Mouse (Mus musculus): Measurements from ENCODE around the gene Nckipsd.

Gene Nckipsd

GRCm38 (mm10) chr9:108798508-108799075 lies 9.6 kb upstream of the Nckipsd start:
- DNase-seq (ENCODE audit: low read depth, low spot score): no peak

GRCm38 (mm10) chr9:108799564-108799963 lies 8.6 kb upstream of the Nckipsd start:
- no peak for DNase-seq (ENCODE audit: low read depth, low spot score)

- DNase-seq (ENCODE audit: low read depth, low spot score): no peak
Measured at GRCm38 (mm10) chr9:108805768-108806167, 2.4 kb upstream of the Nckipsd start.

GRCm38 (mm10) chr9:108806379-108806778 lies 1.8 kb upstream of the Nckipsd start:
- DNase-seq (ENCODE audit: low read depth, low spot score): no peak

- DNase-seq (ENCODE audit: low read depth, low spot score): no peak
Measured at GRCm38 (mm10) chr9:108806831-108807230, 1.3 kb upstream of the Nckipsd start.

GRCm38 (mm10) chr9:108807674-108808073 lies 494 bp upstream of the Nckipsd start:
- DNase-seq (ENCODE audit: low read depth, low spot score): no peak

- no peak for DNase-seq (ENCODE audit: low read depth, low spot score)
Measured at GRCm38 (mm10) chr9:108809188-108809587, 1.0 kb downstream of the Nckipsd start.

- no peak for DNase-seq (ENCODE audit: low read depth, low spot score)
Measured at GRCm38 (mm10) chr9:108809723-108810122, 1.6 kb downstream of the Nckipsd start.

GRCm38 (mm10) chr9:108810516-108810915 lies 2.3 kb downstream of the Nckipsd start:
- DNase-seq (ENCODE audit: low read depth, low spot score): no peak

GRCm38 (mm10) chr9:108815557-108815956 lies 7.4 kb downstream of the Nckipsd start:
- DNase-seq (ENCODE audit: low read depth, low spot score): no peak

- DNase-seq (ENCODE audit: low read depth, low spot score): no peak
Measured at GRCm38 (mm10) chr9:108819495-108819894, 11.3 kb downstream of the Nckipsd start.

- DNase-seq (ENCODE audit: low read depth, low spot score): no peak
Measured at GRCm38 (mm10) chr9:108820077-108820476, 11.9 kb downstream of the Nckipsd start.

- DNase-seq (ENCODE audit: low read depth, low spot score): no peak
Measured at GRCm38 (mm10) chr9:108824144-108824685, 16.0 kb downstream of the Nckipsd start.

- DNase-seq (ENCODE audit: low read depth, low spot score): peak; percentile 95
Measured at GRCm38 (mm10) chr9:108824755-108825413, 16.7 kb downstream of the Nckipsd start.

GRCm38 (mm10) chr9:108825820-108826699 lies 17.9 kb downstream of the Nckipsd start, which contains the start of gene Celsr3:
Gene Celsr3, plus strand, starts transcription at chr9:108826320.
- DNase-seq (ENCODE audit: low read depth, low spot score): peak; percentile 91

GRCm38 (mm10) chr9:108826700-108827340 lies 18.7 kb downstream of the Nckipsd start:
- DNase-seq (ENCODE audit: low read depth, low spot score): no peak

GRCm38 (mm10) chr9:108827454-108827853 lies 19.3 kb downstream of the Nckipsd start:
- no peak for DNase-seq (ENCODE audit: low read depth, low spot score)

- no peak for DNase-seq (ENCODE audit: low read depth, low spot score)
Measured at GRCm38 (mm10) chr9:108827906-108828305, 19.7 kb downstream of the Nckipsd start.

- DNase-seq (ENCODE audit: low read depth, low spot score): no peak
Measured at GRCm38 (mm10) chr9:108831637-108832036, 23.5 kb downstream of the Nckipsd start.

GRCm38 (mm10) chr9:108832390-108833108 lies 24.4 kb downstream of the Nckipsd start:
- DNase-seq (ENCODE audit: low read depth, low spot score): no peak

- DNase-seq (ENCODE audit: low read depth, low spot score): no peak
Measured at GRCm38 (mm10) chr9:108842989-108843388, 34.8 kb downstream of the Nckipsd start.

All from telencephalon, adult 2 months (tissue).